Mouse (Mus musculus) ES-E14 (cell line): ENCODE results near the gene Slain1.

Experiments
- HCFC1 ChIP-seq: IDR thresholded peaks from 2 replicates; pipeline ENCODE4 v1.6.1; 2012; ENCODE audit warnings: low read length, inconsistent platforms, borderline replicate concordance; ENCODE audit not compliant: insufficient read depth
- MAFK ChIP-seq: IDR thresholded peaks from 2 replicates; pipeline ENCODE4 v1.6.1; 2014; ENCODE audit warnings: mild to moderate bottlenecking, low read depth, low read length, inconsistent platforms; ENCODE audit not compliant: insufficient read depth
- ZC3H11A ChIP-seq: IDR thresholded peaks from 2 replicates; pipeline ENCODE4 v1.6.1; 2012; ENCODE audit warnings: low read depth, mild to moderate bottlenecking, inconsistent platforms, low read length, borderline replicate concordance

DNA sequence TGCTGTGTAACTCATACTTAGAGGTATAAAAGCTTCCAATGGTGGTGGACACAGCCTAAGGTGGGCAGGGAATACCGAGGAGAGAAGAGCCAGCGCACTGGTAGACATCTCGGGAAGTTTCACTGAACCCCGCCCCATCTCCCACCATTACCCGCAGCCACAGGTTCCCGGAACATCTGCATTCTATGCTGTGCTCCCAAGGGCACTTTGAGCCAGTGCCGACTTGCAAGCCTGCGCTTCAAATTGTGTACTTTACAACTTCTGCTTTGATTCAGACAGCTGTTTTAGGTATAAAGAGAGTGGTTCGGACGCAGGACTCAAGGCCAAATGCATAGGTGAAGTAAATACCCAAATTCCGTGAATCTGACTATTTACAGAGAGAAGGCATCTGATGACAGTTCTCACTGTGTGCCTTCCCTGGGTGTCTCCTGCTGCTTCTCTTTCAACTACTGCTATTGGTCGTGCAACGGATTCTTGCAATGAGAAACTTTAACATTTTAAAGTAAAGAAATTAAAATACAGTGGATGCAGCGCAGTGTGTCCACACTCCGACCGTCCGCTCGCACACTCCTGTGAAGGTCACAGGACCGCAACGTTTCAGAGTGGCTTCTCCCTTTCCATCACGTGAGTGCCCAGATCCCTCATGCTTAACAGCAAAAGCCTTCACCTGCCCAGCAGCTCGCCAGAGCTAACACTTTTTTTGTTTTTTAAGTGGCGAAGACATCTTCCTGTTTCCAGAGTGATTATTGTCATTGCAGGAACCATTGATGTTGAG is 79.1 kb downstream of the Slain1 start:
- TF ChIP-seq HCFC1 (no peak), MAFK (no peak), ZC3H11A (no peak)
